Mouse (Mus musculus) myocyte (in vitro differentiated cells): ENCODE measurements around the gene Naaa.

Experiments
- REST ChIP-seq: IDR thresholded peaks from one replicate; pipeline ENCODE4 v1.6.1; 2011; ENCODE audit warnings: mild to moderate bottlenecking, control low read depth, moderate library complexity; ENCODE audit not compliant: insufficient read depth, insufficient read length
- USF1 ChIP-seq: IDR thresholded peaks from one replicate; pipeline ENCODE4 v1.6.1; 2011; ENCODE audit warnings: low read depth, mild to moderate bottlenecking, control low read depth, moderate library complexity

GRCm38 (mm10) chr5:92215308-92215707 is 62.7 kb downstream of the Naaa start, which contains the start of gene U90926:
- TF ChIP-seq REST (no peak), USF1 (no peak)
